Mouse (Mus musculus) heart, postnatal 0 days (tissue): ENCODE measurements at regions not wholly inside any gene's neighbourhood (a gene's known extent, or its start where the extent isn't known, plus 50 kb on each side); places are given as distances from the start of the nearest gene placed in this dataset.

Experiments used
- ATAC-seq: fragments of 200-750 bp; cut with Nextera tagmentation; 2 replicates; pipeline ENCODE4 v1.8.0; 2017; ENCODE audit warnings: low read depth, moderate number of reproducible peaks, moderate library complexity; ENCODE audit not compliant: insufficient read depth
- DNase-seq: peaks from one replicate; pipeline ENCODE4 v3.0.0-alpha.2; 2016; ENCODE audit warnings: low spot score
- H3K27ac ChIP-seq: fragments of 300-500 bp; sonication (generic); 2 replicates; pipeline ENCODE4 v1.5.1; 2014; ENCODE audit warnings: low read depth, mild to moderate bottlenecking
- H3K27me3 ChIP-seq: fragments of 300-500 bp; sonication (generic); 2 replicates; pipeline ENCODE4 v1.6.1; 2014; ENCODE audit warnings: low read length, mixed read lengths; ENCODE audit not compliant: control insufficient read depth, insufficient read depth
- H3K36me3 ChIP-seq: fragments of 300-500 bp; sonication (generic); replicated peaks from 2 replicates; pipeline ENCODE4 v1.6.1; 2014; ENCODE audit warnings: low read length, mixed read lengths; ENCODE audit not compliant: control insufficient read depth, insufficient read depth
- H3K4me1 ChIP-seq: fragments of 300-500 bp; sonication (generic); 2 replicates; pipeline ENCODE4 v1.6.1; 2014; ENCODE audit warnings: antibody characterized with exemption; ENCODE audit not compliant: control insufficient read depth, insufficient read depth
- H3K4me2 ChIP-seq: fragments of 300-500 bp; sonication (generic); 2 replicates; pipeline ENCODE4 v1.6.1; 2014; ENCODE audit warnings: low read depth, mild to moderate bottlenecking, low read length, moderate library complexity
- H3K4me3 ChIP-seq: fragments of 300-500 bp; sonication (generic); 2 replicates; pipeline ENCODE4 v1.5.1; 2014; ENCODE audit warnings: low read depth, low read length
- H3K9ac ChIP-seq: fragments of 300-500 bp; sonication (generic); replicated peaks from 2 replicates; pipeline ENCODE4 v1.6.1; 2014; ENCODE audit warnings: low read depth, low read length, mixed read lengths
- H3K9me3 ChIP-seq: fragments of 300-500 bp; sonication (generic); replicated peaks from 2 replicates; pipeline ENCODE4 v1.6.1; 2016; ENCODE audit warnings: low read length; ENCODE audit not compliant: control insufficient read depth
- CTCF ChIP-seq: IDR thresholded peaks from 2 replicates; pipeline ENCODE4 v1.5.1; 2016; ENCODE audit warnings: antibody characterized with exemption, control low read depth, low read depth
- EP300 ChIP-seq: IDR thresholded peaks from 2 replicates; pipeline ENCODE4 v1.6.1; 2016; ENCODE audit warnings: antibody characterized with exemption, low read depth
- WGBS: fragments of 180-500 bp; shearing (Covaris S2); extraction: QIAGEN DNeasy Blood & Tissue Kit; methylation state at CpG from one replicate; pipeline ENCODE4 v1.1.7; 2014; 5-methylcytosine and 5-hydroxymethylcytosine counted together

DNA sequence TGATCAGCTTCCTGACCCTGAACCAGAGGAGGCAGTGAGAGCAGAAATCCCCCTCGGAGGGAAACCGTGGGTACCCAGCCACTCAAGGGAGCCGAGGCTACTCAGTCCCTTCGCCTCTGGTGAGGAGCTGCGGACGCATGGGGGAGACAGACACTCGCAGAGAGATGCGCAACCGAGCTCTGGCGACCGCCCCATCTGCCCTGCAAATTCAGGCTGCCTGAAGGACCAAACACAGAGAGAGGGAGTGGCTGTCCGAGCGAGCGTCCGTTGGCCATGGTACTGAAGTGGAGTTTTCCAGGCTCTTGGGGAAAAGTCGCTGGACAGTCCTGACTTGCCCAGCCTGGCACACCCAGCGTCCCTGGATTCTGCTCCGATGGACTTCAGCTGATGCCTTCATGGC is 95.2 kb downstream of the Mrm1 start:
- DNase-seq, result peak; percentile 26
- Histone ChIP-seq H3K27me3 (0 out of 2 replicates have a peak, but pooled peaks cover 9% of the 10 kb centered on the region), H3K4me2 (no peak overlapping the region), H3K9me3 (no peaks in the 10 kb centered on the region), H3K36me3 (no peaks in the 10 kb centered on the region), H3K9ac (no peak overlapping the region), H3K4me3 (no peak overlapping the region), H3K27ac (no peak overlapping the region), H3K4me1 (no peaks in the 10 kb centered on the region)
- 5% methylated on average over 18 of the region's 18 CpGs for WGBS
- TF ChIP-seq CTCF (peak; percentile 9), EP300 (no peak)
- ATAC-seq, result no peak

DNA sequence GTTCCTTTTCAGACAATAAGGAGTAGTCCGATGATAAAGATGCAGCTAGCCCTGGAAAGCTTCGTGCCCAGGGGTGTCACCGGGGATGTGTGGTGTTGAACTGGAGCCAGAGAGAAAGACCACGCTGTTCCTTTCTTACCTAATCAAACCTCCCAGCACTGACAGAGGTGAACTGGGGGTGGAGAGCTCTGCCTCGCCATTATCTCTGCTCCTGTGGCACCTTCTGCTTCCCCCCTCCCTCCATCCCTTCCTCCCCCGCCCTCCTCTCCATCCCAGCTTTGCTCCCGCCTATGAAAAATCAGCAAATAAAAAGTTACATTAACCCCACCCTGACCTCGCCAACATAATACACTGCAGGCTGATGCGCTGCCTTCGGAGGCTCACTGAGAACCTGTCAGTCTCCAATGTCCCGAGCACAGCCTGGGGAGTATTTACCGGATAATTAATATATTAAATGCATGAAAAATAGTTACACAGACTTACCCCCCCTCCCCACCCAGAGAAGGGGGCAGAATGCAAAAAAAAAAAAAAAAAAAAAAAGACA is 96.6 kb downstream of the Mrm1 start:
- WGBS, result 52% methylated on average over 12 of the region's 12 CpGs
- DNase-seq (no peak), ATAC-seq (no peak)
- H3K27me3 ChIP-seq, result 0 out of 2 replicates have a peak, but pooled peaks cover 9% of the 10 kb centered on the region
- H3K36me3 ChIP-seq, result no peaks in the 10 kb centered on the region
- no peak overlapping the region for H3K4me2 ChIP-seq
- no peak overlapping the region for H3K4me3 ChIP-seq
- H3K4me1 ChIP-seq, result no peaks in the 10 kb centered on the region
- TF ChIP-seq CTCF (no peak), EP300 (no peak)
- no peaks in the 10 kb centered on the region for H3K9me3 ChIP-seq
- H3K27ac ChIP-seq, result no peak overlapping the region
- no peak overlapping the region for H3K9ac ChIP-seq

DNA sequence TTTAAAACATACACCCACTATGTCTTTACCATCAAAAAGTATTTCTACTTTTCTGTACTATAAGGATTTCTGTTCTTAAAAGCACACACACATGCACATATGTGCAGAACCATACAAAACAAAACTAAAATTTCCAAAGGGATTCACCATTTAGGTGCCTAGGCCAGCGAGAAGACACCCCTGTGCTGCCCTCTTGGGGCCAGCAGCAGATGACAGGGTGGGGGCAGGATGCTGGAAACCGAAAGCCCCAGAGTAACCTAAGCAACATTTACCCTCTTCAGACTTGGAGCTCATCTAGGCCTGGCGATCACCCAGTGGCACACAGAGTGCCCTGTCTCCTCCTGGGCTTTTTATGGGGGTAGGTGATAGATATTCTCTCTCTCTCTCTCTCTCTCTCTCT is 97.3 kb downstream of the Mrm1 start:
- TF ChIP-seq CTCF (no peak), EP300 (no peak)
- Histone ChIP-seq H3K4me1 (no peaks in the 10 kb centered on the region), H3K36me3 (no peaks in the 10 kb centered on the region), H3K27ac (no peak overlapping the region), H3K9ac (no peak overlapping the region), H3K9me3 (no peaks in the 10 kb centered on the region), H3K4me3 (no peak overlapping the region), H3K27me3 (0 out of 2 replicates have a peak, but pooled peaks cover 9% of the 10 kb centered on the region), H3K4me2 (no peak overlapping the region)
- ATAC-seq (no peak), DNase-seq (no peak)
- WGBS, result 28% methylated on average over 3 of the region's 3 CpGs

DNA sequence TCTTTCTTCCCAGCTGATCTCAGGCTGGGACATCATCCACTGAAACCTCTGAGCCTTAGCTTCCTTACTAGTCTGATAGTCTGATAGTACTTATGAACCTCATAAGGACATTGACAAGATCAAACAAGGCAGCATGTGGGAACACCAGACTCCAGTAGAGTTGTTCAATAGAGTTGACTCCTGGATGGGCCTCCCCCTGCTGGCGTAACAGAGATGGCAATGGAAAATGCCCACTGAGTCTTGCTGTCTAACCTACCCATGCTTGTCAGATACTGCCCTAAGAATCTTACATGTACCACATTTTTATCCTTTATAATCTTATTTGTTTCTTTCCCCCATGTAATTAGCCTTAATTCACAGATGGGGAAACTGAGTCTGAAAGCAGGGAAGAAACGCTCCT is 98.2 kb downstream of the Mrm1 start:
- no peak for ATAC-seq
- Histone ChIP-seq H3K27ac (no peak overlapping the region), H3K4me2 (no peak overlapping the region), H3K9ac (no peak overlapping the region), H3K4me1 (no peaks in the 10 kb centered on the region), H3K9me3 (no peaks in the 10 kb centered on the region), H3K27me3 (0 out of 2 replicates have a peak, but pooled peaks cover 9% of the 10 kb centered on the region), H3K36me3 (no peaks in the 10 kb centered on the region), H3K4me3 (no peak overlapping the region)
- DNase-seq, result no peak
- TF ChIP-seq CTCF, result no peak
- no peak for TF ChIP-seq EP300
- WGBS, result 47% methylated on average over 2 of the region's 2 CpGs

DNA sequence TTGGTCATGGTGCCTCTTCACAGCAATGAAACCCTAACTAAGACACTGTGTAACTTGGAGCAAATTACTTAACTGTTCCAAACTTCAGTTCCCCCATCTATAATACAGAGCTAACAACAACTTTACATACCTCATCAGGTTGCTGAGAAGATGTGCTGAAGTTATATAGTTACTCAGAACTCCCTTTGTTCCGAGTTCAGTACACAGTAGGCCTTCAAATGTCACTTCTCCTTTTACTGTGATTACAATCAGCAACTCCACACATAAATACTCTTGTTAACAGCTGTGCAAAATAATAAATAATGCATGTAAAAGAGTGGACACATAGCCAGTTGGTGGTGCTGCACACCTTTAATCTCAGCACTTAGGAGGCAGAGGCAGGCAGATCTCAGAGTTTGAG is 99.5 kb downstream of the Mrm1 start:
- Histone ChIP-seq H3K9me3 (no peaks in the 10 kb centered on the region), H3K27ac (no peak overlapping the region), H3K36me3 (no peaks in the 10 kb centered on the region), H3K4me3 (no peak overlapping the region), H3K27me3 (0 out of 2 replicates have a peak, but pooled peaks cover 9% of the 10 kb centered on the region), H3K9ac (no peak overlapping the region), H3K4me2 (no peak overlapping the region), H3K4me1 (no peaks in the 10 kb centered on the region)
- TF ChIP-seq CTCF, result no peak
- no peak for TF ChIP-seq EP300
- no peak for DNase-seq
- WGBS, result 63% methylated on average over 1 of the region's 1 CpGs
- no peak for ATAC-seq

DNA sequence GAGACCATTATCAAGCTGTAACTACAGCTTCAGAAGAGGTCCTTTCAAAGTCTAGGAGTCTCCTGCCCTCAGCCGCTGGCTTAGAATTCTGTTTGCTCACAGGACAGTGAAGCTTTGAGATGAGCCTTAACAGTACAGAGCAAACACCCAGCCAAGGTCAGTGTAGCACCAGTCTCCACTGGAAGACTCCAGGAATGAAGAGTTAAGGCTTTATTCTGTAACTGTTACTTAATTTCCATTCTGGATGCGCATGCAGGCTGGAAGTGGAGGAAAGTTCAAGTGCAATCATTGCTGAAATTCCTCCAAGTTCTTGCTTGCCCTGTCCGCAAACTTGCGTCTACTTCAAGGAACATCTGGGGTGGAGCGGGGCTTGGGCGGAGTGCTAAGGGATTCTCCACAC is 106.6 kb downstream of the Mrm1 start:
- ATAC-seq, result no peak
- no peak overlapping the region for H3K4me3 ChIP-seq
- whole genome bisulfite sequencing, result 81% methylated on average over 6 of the region's 6 CpGs
- no peaks in the 10 kb centered on the region for H3K4me1 ChIP-seq
- no peak for DNase-seq
- no peaks in the 10 kb centered on the region for H3K9me3 ChIP-seq
- 0 out of 2 replicates have a peak, but pooled peaks cover 17% of the 10 kb centered on the region for H3K27me3 ChIP-seq
- no peaks in the 10 kb centered on the region for H3K36me3 ChIP-seq
- no peak overlapping the region for H3K4me2 ChIP-seq
- H3K27ac ChIP-seq, result no peak overlapping the region
- no peak for TF ChIP-seq CTCF
- no peak for TF ChIP-seq EP300
- no peak overlapping the region for H3K9ac ChIP-seq
